Mouse (Mus musculus) testis, adult 2 months (tissue): Measurements from ENCODE around the gene Tlr5.
A peak's percentile ranks its signal among the peaks of the same experiment; 100 is the strongest.

Experiments used
- CTCF ChIP-seq: fragments of 200-500 bp; IDR thresholded peaks from 2 replicates; pipeline ENCODE4 v1.5.1; 2012; ENCODE audit warnings: low read depth, mild to moderate bottlenecking, inconsistent platforms, low read length, moderate library complexity; ENCODE audit not compliant: control insufficient read depth, insufficient read depth, insufficient replicate concordance
- POLR2A ChIP-seq: fragments of 200-500 bp; IDR thresholded peaks from 2 replicates; pipeline ENCODE4 v1.6.1; 2012; ENCODE audit warnings: low read depth, mild to moderate bottlenecking, inconsistent platforms, low read length, moderate library complexity; ENCODE audit not compliant: control insufficient read depth

- peak; percentile 81; the same call in 1 of the 2 replicates for TF ChIP-seq CTCF
- TF ChIP-seq POLR2A = no peak
Observed at GRCm38 (mm10) chr1:182991002-182991778, 36.6 kb downstream of the Tlr5 start.
